Mouse (Mus musculus) spleen, adult 2 months (tissue): ENCODE measurements around the gene Glra3.

Experiments used
- CTCF ChIP-seq: fragments of 200-500 bp; IDR thresholded peaks from 2 replicates; pipeline ENCODE4 v1.5.1; 2011; ENCODE audit warnings: mild to moderate bottlenecking, inconsistent platforms; ENCODE audit not compliant: insufficient read depth, insufficient read length, insufficient replicate concordance; ENCODE audit errors: extremely low read depth
- POLR2A ChIP-seq: fragments of 200-500 bp; IDR thresholded peaks from 2 replicates; pipeline ENCODE4 v1.6.1; 2011; ENCODE audit warnings: low read depth, low read length, inconsistent platforms

DNA sequence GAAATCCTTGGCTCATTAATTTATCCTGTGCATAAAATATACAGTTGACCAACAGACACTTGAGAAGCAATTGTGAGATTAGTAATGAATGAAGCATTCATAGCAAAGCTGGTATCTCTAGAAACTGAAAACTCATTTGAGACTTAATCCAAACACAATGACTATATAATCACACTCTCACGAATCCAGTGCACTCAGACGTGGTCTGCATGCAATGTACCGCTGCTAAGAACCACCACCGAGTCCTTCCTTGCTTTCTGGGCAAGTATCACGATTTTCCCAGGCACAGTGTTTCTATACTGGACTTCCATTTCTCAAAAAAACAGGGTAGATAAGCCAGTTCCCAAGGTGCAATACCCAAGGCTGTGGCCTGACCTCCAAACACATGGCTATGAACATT, 211.3 kb downstream of the Glra3 start:
- TF ChIP-seq CTCF (no peak), POLR2A (no peak)
